Mouse (Mus musculus) stomach, postnatal 0 days (tissue): Measurements from ENCODE around the gene Olfr64.

Experiments
- CTCF ChIP-seq: IDR thresholded peaks from 2 replicates; pipeline ENCODE4 v1.5.1; 2016; ENCODE audit warnings: antibody characterized with exemption, low read depth, mild to moderate bottlenecking, moderate library complexity
- EP300 ChIP-seq: optimal IDR thresholded peaks from 2 replicates; pipeline ENCODE3; 2016; ENCODE audit warnings: antibody characterized with exemption

DNA sequence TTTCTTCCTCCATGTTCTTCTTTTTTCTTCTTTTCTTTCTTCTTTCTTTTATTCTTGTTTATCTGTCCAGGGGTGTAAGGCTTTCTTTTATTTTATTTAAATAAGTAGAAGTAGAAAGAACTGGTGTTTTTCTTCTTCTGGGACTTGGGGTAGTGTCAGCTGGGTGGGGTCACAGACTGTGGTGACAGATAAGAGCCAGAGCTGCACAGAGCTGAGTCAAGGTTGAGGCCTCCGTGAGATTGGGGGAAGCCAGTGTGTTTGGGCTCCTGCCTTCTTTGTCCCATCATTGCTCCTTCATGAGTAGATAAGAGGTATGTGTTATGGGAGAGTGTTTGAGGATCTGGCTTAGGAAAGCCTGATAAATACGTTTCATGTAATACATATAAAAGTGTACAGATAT is 35.2 kb downstream of the Olfr64 start:
- TF ChIP-seq CTCF (no peak), EP300 (no peak)
